Mouse (Mus musculus): ENCODE results near the gene Fcho1.

- TF ChIP-seq GATA1 (IDR thresholded peaks at IDR 0.05; ENCODE audit: low read length) = no peak
- no peak for TF ChIP-seq TAL1 (IDR thresholded peaks at IDR 0.05; ENCODE audit: low read length)
These were observed 49.3 kb downstream of the Fcho1 start, which contains the start of gene Jak3 for GRCm38 (mm10) chr8:71676020-71676741.

Measured in erythroblast, embryonic 14.5 days (primary cell).